Mouse (Mus musculus): Measurements from ENCODE around the gene Tssk6. TPM values are rescaled to one million over a fixed set of nuclear protein-coding genes. Genes with fewer than 3 reads are reported as not detected.

Tssk6 gene
- 1.9 and 2.3 TPM in 2 replicates for polyA plus RNA-seq (2015; fragmentation: Nextera tagmentation; extraction: Ambion mirVana)

DNA sequence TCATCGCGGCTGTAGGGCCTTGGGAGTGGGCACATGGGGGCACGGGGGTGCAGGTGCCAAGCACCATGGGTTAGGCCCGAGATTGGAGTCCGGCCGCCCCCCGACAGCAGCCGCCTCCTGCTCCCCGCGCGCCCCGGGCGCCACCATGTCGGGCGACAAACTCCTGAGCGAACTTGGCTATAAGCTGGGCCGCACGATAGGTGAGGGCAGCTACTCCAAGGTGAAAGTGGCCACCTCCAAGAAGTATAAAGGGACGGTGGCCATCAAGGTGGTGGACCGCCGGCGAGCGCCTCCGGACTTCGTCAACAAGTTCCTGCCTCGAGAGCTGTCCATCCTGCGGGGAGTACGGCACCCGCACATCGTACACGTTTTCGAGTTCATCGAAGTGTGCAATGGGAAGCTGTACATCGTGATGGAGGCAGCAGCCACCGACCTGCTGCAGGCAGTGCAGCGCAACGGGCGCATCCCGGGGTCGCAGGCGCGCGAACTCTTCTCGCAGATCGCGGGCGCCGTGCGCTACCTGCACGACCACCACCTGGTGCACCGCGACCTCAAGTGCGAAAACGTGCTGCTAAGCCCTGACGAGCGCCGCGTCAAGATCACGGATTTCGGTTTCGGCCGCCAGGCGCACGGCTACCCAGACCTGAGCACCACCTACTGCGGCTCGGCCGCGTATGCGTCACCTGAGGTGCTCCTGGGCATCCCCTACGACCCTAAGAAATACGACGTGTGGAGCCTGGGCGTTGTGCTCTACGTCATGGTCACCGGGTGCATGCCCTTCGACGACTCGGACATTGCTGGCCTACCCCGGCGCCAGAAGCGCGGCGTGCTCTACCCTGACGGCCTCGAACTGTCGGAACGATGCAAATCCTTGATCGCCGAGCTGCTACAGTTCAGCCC, at the start of gene Tssk6, which contains the start of the genes Ndufa13 and Yjefn3:
Gene Tssk6 (plus strand): TSS at position 22 of the 900 bp plus-strand sequence.
Gene Ndufa13 (minus strand): TSS at position 396 of the 900 bp plus-strand sequence.
Gene Yjefn3 (minus strand): TSS at position 550 of the 900 bp plus-strand sequence.
- H3K9ac ChIP-seq (replicated peaks; ENCODE audit: low read depth) = peak within 1 kb of the TSS; percentile 63
- H3K4me1 ChIP-seq (ENCODE audit: insufficient read depth, low read depth, low read length) = peaks cover 16% of the 10 kb centered on the region
- ATAC-seq (peak; percentile 38), DNase-seq (ENCODE audit: low spot score) (peak; percentile 37)
- no peaks in the 10 kb centered on the region; the same call in 1 of the 2 replicates for H3K36me3 ChIP-seq (ENCODE audit: insufficient read depth, low read length)
- H3K4me2 ChIP-seq (replicated peaks; ENCODE audit: low read depth, low read length) = peak within 1 kb of the TSS; percentile 88
- no peaks in the 10 kb centered on the region for H3K9me3 ChIP-seq (ENCODE audit: low read length)
- H3K4me3 ChIP-seq (ENCODE audit: low read depth, low read length) = peak within 1 kb of the TSS; percentile 74
- peak within 1 kb of the TSS; percentile 71 for H3K27ac ChIP-seq (ENCODE audit: low read length)
- H3K27me3 ChIP-seq (replicated peaks; ENCODE audit: insufficient read depth, low read length) = no peaks in the 10 kb centered on the region
- WGBS = 4% methylated on average over 79 of the region's 89 CpGs
- TF ChIP-seq CTCF (IDR thresholded peaks at IDR 0.05) (peak; percentile 20), EP300 (IDR thresholded peaks at IDR 0.05) (no peak)

GRCm38 (mm10) chr8:69853869-69854268, 48.1 kb upstream of the Tssk6 start:
- ATAC-seq (no peak), DNase-seq (ENCODE audit: low spot score) (no peak)
- no peak overlapping the region for H3K4me2 ChIP-seq (replicated peaks; ENCODE audit: low read depth, low read length)
- no peak overlapping the region for H3K4me3 ChIP-seq (ENCODE audit: low read depth, low read length)
- H3K9me3 ChIP-seq (ENCODE audit: low read length) = no peaks in the 10 kb centered on the region
- H3K36me3 ChIP-seq (ENCODE audit: insufficient read depth, low read length) = no peaks in the 10 kb centered on the region
- no peaks in the 10 kb centered on the region for H3K27me3 ChIP-seq (replicated peaks; ENCODE audit: insufficient read depth, low read length)
- no peaks in the 10 kb centered on the region for H3K4me1 ChIP-seq (ENCODE audit: insufficient read depth, low read depth, low read length)
- 86% methylated on average over 10 of the region's 10 CpGs for WGBS
- H3K9ac ChIP-seq (replicated peaks; ENCODE audit: low read depth) = no peak overlapping the region
- TF ChIP-seq CTCF (IDR thresholded peaks at IDR 0.05) = no peak
- TF ChIP-seq EP300 (IDR thresholded peaks at IDR 0.05) = no peak
- no peak overlapping the region for H3K27ac ChIP-seq (ENCODE audit: low read length)

DNA sequence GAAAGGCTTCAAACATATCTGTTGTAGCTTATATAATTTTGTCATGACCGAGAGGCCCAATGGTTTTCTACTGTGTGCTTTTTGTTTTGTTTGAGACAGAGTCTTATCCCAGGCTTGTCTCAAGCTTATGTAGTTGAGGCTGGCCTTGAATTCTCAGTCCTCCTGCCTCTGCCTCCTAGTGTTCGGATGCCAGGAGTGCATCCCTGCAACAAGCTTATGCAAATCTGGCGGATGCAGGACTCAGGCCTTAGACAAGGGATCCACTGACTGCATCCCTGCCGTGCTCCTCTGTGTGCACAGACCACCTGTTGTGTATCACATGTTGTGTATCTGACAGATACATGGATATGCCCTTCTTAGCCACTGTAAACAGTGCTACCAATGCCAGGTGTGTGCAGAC, 41.2 kb upstream of the Tssk6 start:
- H3K4me1 ChIP-seq (ENCODE audit: insufficient read depth, low read depth, low read length) = no peaks in the 10 kb centered on the region
- ATAC-seq (no peak), DNase-seq (ENCODE audit: low spot score) (no peak)
- H3K27me3 ChIP-seq (replicated peaks; ENCODE audit: insufficient read depth, low read length) = no peaks in the 10 kb centered on the region
- H3K9me3 ChIP-seq (ENCODE audit: low read length) = no peaks in the 10 kb centered on the region
- no peak overlapping the region for H3K27ac ChIP-seq (ENCODE audit: low read length)
- peak; percentile 54 for TF ChIP-seq CTCF (IDR thresholded peaks at IDR 0.05)
- no peak for TF ChIP-seq EP300 (IDR thresholded peaks at IDR 0.05)
- H3K9ac ChIP-seq (replicated peaks; ENCODE audit: low read depth) = no peak overlapping the region
- H3K36me3 ChIP-seq (ENCODE audit: insufficient read depth, low read length) = no peaks in the 10 kb centered on the region
- H3K4me2 ChIP-seq (replicated peaks; ENCODE audit: low read depth, low read length) = no peak overlapping the region
- WGBS = 62% methylated on average over 4 of the region's 4 CpGs
- H3K4me3 ChIP-seq (ENCODE audit: low read depth, low read length) = no peak overlapping the region

GRCm38 (mm10) chr8:69861251-69861650, 40.7 kb upstream of the Tssk6 start:
- no peak overlapping the region for H3K9ac ChIP-seq (replicated peaks; ENCODE audit: low read depth)
- no peaks in the 10 kb centered on the region for H3K27me3 ChIP-seq (replicated peaks; ENCODE audit: insufficient read depth, low read length)
- H3K4me1 ChIP-seq (ENCODE audit: insufficient read depth, low read depth, low read length) = no peaks in the 10 kb centered on the region
- H3K36me3 ChIP-seq (ENCODE audit: insufficient read depth, low read length) = no peaks in the 10 kb centered on the region
- no peak overlapping the region for H3K4me3 ChIP-seq (ENCODE audit: low read depth, low read length)
- no peak overlapping the region for H3K4me2 ChIP-seq (replicated peaks; ENCODE audit: low read depth, low read length)
- DNase-seq (ENCODE audit: low spot score) (no peak), ATAC-seq (no peak)
- TF ChIP-seq EP300 (IDR thresholded peaks at IDR 0.05) = no peak
- TF ChIP-seq CTCF (IDR thresholded peaks at IDR 0.05) = no peak
- no peak overlapping the region for H3K27ac ChIP-seq (ENCODE audit: low read length)
- no peaks in the 10 kb centered on the region for H3K9me3 ChIP-seq (ENCODE audit: low read length)
- WGBS = 50% methylated on average over 2 of the region's 2 CpGs

DNA sequence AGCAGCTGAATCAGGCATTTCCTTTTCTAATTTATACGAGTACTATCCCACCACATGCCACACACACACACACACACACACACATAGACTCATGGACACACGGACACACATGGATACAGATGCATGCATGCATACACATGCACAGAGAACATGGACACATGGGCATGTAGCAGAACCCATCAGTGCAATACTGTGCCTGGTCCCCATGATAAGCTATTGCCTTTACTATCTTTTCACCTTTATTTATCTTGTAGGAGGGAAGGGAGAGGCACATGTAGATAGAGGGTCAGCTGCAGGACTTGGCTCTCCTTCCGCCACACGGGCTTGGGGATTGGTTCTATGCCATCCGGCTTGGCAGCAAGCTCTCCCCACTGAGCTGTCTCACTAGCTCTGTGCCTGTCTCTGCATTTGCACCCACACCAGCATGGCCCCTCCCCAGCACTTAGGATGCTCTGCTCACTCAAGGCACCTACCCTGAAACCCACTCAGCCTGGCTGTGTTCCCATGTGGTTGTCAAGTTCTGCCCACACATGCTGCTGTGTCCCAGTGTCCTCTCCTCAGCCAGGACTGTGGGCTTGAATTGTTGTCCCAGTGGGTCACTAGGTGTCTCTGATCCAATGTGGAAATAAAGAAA, 38.5 kb upstream of the Tssk6 start:
- no peak overlapping the region for H3K27ac ChIP-seq (ENCODE audit: low read length)
- ATAC-seq (no peak), DNase-seq (ENCODE audit: low spot score) (no peak)
- 80% methylated on average over 5 of the region's 5 CpGs for WGBS
- no peak for TF ChIP-seq CTCF (IDR thresholded peaks at IDR 0.05)
- TF ChIP-seq EP300 (IDR thresholded peaks at IDR 0.05) = no peak
- no peaks in the 10 kb centered on the region for H3K4me1 ChIP-seq (ENCODE audit: insufficient read depth, low read depth, low read length)
- no peaks in the 10 kb centered on the region for H3K36me3 ChIP-seq (ENCODE audit: insufficient read depth, low read length)
- H3K9me3 ChIP-seq (ENCODE audit: low read length) = no peaks in the 10 kb centered on the region
- H3K4me2 ChIP-seq (replicated peaks; ENCODE audit: low read depth, low read length) = no peak overlapping the region
- H3K9ac ChIP-seq (replicated peaks; ENCODE audit: low read depth) = no peak overlapping the region
- no peaks in the 10 kb centered on the region for H3K27me3 ChIP-seq (replicated peaks; ENCODE audit: insufficient read depth, low read length)
- H3K4me3 ChIP-seq (ENCODE audit: low read depth, low read length) = no peak overlapping the region

GRCm38 (mm10) chr8:69864180-69864579, 37.8 kb upstream of the Tssk6 start:
- Histone ChIP-seq H3K9me3 (ENCODE audit: low read length) (no peaks in the 10 kb centered on the region), H3K27ac (ENCODE audit: low read length) (no peak overlapping the region), H3K4me2 (replicated peaks; ENCODE audit: low read depth, low read length) (no peak overlapping the region), H3K36me3 (ENCODE audit: insufficient read depth, low read length) (no peaks in the 10 kb centered on the region), H3K4me3 (ENCODE audit: low read depth, low read length) (no peak overlapping the region), H3K9ac (replicated peaks; ENCODE audit: low read depth) (no peak overlapping the region), H3K27me3 (replicated peaks; ENCODE audit: insufficient read depth, low read length) (no peaks in the 10 kb centered on the region), H3K4me1 (ENCODE audit: insufficient read depth, low read depth, low read length) (no peaks in the 10 kb centered on the region)
- DNase-seq (ENCODE audit: low spot score) = no peak
- TF ChIP-seq EP300 (IDR thresholded peaks at IDR 0.05) = no peak
- WGBS = 53% methylated on average over 5 of the region's 5 CpGs
- no peak for ATAC-seq

Measured in lung, postnatal 0 days (tissue).